Mouse (Mus musculus): ENCODE measurements around the gene Dph3.

GRCm38 (mm10) chr14:32124261-32124660 is 38.7 kb upstream of the Dph3 start:
- no peak for TF ChIP-seq POLR2A (IDR thresholded peaks at IDR 0.05; ENCODE audit: low read depth, low read length)
- TF ChIP-seq CTCF (conservative IDR thresholded peaks at IDR 0.05; ENCODE audit: insufficient read depth, insufficient read length, low read depth, low read length) = no peak

All from kidney, adult 2 months (tissue).